Mouse (Mus musculus) heart, postnatal 10 days (tissue): Measurements from ENCODE around the gene Prkn. TPM values are rescaled to one million over a fixed set of nuclear protein-coding genes. Genes with fewer than 3 reads are reported as not detected.
A peak's percentile ranks its signal among the peaks of the same experiment; 100 is the strongest.

ENCODE experiments used
- DNase-seq, 2 experiments: peaks; one replicate each; pipeline ENCODE4 v3.0.0; 2021
- intact Hi-C: fragments of 180-260 bp; cut with DNase I; formaldehyde crosslinking; loops from one replicate; pipeline ENCODE4 v1.15.1; 2025
- total RNA-seq, 2 experiments: library from RNA; stranded (reverse); gene quantifications; 2 replicates each; pipeline ENCODE4 v1.2.3; 2021

Prkn gene
- total RNA-seq, 2 experiments from 2014 or later: 9.1 to 11.0 TPM

DNA sequence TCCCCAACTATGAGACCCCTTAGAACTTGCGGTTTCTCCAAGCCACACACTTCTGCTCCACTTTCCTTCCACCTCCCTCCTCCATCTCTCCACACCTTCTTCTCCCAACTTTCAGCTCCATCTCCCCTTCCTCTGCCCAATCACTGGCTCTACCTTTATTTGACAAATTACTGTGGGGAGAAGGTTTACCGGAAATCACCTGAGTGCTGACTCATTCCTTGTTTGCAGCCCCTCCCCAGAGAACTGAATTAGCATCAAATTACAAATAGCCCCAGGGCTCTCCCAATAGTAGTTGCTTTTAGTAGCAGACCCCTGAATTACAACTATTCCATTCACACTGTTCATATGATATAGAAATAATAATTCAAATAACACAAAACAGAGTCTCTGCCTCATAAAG lies 1036.1 kb downstream of the Prkn start:
- intact Hi-C loops: no loop called here
- no peak for DNase-seq

DNA sequence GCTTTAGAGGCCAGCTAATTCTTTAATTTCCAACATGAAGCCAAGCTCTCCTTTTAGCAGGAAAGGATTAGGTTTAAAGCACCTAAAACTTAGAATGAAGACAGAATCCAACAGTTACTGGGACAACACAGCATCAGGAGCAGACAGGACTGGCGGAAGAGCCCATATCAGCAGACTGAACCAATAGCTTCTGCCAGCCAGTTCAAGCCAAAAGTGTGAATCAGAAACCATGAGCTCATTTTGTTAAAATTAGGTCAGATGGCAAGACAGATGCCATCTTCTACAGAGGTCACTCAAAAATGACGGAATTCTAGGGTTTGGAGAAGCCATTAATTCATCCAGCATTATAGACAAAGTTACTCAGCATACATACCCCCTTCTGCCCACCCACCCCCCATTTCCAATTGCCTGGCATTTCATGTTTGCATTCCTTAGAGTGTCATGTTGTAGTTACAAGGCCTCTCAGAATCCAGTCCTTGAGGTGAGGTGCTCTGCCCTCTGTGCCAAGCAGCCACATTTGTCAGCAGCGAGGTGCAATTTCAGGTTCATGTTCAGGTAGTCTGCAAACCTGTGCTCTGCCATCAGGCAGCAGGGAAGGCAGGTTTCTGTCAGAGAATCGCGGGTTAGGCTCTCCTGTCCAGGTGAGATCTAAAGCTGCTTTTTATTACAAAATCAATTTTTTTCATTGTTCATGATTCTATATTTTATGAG lies 1041.1 kb downstream of the Prkn start:
- DNase-seq: no peak
- intact Hi-C loops: no loop called here

DNA sequence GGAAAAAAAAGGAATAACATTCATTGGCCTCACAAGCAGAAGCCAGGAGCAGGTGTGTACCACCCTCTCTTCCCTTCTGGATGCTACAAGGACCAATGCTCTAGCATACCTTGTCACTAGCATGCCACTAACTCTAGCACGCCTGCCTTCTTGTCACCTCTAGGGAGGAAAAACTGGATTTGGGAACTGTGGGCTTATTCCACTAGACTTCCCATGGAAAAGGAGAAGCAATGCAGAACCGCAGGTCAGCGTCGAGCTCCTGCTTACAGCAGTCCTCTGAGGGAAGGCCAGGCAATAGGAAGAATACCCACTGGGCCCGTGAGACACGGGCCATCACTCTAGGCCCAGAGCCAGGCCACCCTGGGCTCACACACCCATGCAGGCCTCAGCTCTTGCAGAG lies 1045.4 kb downstream of the Prkn start:
- DNase-seq: no peak
- intact Hi-C loops: no loop called here

DNA sequence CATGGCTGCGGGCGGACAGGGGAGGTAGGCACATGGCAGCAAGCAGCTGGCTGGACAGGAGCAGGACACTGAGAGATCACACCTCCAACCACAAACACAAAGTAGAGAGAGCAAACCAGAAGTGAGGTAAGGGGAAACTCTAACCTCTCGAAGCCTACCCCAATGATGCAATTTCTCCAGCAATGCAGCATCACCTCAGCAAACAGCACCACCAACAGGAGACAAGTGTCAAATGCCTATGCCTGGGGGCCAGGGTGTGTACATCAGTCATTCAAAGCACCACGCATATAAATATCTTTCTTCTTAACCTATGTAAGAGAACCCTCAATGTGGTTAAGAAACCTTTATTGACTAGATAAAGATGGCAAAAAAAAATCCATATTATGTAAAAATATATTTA lies 1046.8 kb downstream of the Prkn start:
- DNase-seq: no peak
- intact Hi-C loops: no loop called here

DNA sequence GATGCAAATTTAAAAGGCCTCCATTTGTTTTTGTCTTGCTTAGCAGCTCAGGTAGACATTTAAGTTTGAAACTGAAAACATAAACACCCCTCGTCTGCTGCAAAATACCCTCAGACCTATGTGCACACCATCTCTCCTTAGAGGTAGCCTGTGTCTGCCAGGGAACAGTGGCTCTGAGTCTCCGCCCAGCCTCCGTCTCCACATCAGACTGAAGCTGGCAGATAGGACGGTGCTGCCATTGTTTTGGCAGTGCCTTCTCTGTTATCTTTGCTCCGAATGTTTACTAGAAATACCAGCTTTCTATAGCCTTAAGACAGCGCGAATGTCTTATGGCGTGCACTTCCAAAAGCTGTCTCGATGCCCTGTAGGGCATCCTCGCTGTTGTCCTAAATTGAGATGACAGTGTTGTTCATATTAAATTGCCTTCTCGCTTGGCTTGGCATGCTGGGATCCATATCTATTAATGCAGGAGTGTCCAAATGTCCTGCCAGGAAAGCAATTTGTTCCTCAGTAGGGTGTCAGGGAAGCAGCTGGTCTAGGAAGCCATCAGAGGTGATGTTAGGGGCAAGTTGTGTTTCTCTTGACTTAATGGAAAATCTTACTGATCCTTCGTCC lies 1047.5 kb downstream of the Prkn start:
- no peak for DNase-seq
- intact Hi-C loops: no loop called here

DNA sequence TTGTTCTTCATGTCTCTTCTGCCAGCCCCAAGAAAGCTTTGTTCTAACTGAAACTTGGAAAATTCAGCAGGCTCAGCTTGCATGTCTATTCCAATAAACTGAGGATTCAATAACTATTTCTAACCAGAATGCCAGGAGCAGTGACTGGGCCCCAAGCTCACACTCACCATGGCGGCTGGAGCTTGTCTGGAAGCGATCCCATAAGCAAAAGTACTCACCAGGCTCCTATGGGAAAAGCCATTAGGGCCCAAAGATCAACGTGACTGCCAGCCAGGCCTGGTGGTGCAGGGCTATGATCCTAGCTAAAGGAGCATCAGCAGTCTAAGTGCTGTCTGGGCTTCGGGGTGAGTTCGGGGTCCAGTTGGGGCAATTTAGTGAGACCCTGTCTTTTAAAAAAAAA lies 1048.6 kb downstream of the Prkn start:
- intact Hi-C loops: no loop called here
- no peak for DNase-seq

DNA sequence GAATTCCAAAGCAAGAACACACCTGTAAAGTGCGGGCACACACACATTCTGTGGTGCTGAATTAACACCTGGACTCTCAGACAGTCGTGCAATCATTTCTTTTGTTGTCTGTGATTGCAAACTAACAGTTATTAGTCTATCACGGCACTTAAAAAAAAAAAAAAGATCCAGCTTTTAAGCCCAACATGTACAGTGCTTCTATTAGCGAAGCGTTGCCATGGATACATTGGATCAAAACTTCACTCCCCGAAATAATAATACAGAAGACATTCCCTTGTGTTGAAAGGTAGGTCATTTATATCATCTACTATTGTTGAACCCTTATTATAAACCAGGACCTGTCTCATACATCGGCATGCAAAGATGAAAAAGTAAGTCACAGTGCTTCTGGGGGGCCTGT lies 1060.1 kb downstream of the Prkn start:
- no peak for DNase-seq
- intact Hi-C loops: no loop called here

DNA sequence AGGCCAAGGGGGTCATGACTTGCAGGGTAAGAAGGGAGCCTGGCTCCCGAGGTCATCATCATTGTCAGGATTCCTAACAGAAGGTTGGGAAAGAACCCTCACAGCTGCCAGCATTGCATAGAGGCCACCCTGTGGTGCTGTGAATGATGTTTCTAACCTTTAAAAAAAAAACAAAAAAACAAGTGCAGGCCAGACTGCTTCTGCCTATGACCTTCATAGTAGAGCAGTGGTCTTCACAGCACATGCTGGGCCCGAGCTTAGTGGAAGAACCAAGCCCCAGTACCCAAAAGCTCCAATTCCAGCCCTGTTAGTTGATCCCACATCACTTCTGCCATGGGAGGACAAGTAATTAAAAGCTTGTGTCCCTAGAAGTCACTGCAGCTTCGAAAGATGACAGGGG lies 1061.5 kb downstream of the Prkn start:
- no peak for DNase-seq
- intact Hi-C loops: no loop called here

DNA sequence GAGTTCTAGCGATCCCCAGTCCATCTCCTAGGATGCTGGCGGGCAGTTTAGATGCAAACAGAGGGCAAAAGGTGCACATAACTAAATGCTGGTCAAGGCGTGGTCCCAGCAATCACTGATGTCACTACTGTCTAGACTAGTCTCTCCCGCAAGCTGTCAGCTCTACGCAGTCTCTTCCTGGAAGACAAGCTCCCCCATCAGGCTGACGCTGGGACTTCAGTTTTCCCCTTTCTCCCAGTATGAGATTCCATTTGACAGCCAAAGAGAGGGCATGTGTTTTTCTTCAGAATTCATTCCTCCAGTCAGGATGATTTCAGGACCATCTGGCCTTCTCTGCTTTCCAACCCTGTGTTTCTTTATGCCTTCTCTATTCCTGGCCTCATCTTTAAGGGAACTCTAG lies 1062.8 kb downstream of the Prkn start:
- DNase-seq: peak in 1 of 2 experiments; percentile 20
- intact Hi-C loops: no loop called here

DNA sequence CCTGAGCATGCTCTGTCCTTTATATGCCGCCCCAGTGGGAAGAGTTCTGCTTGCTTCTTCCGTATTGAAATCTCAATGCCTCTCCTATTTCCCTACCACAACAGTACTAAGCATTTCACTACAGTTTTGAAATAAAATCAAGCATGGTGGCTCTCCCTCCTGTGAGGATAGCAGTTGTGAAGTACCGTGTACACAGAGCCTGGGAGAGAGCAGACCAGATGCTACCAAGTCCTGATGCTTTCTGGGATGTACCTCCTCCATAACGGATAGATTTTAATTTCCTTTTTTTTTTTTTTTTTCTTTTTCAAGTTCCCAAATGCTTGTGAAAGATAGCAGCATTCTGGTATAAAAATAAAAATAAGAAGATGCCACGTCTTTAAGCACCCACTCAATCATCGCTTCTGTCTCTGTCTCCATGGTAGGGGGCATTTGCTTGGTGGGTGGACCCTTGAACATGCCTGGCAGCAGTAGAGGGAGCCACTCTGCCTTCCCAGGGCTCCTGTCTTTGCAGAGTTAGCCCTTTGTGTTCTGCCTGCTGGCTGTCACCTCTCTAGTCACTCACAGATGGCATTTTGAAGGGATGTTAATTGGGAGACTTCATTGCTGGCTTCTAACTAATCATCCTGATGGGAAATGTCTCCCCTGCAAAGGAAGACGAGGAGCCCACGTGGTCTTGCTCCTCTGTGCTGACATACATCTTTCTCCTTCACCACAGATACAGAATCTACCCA lies 1070.6 kb downstream of the Prkn start:
- DNase-seq: no peak
- intact Hi-C loops: no loop called here

DNA sequence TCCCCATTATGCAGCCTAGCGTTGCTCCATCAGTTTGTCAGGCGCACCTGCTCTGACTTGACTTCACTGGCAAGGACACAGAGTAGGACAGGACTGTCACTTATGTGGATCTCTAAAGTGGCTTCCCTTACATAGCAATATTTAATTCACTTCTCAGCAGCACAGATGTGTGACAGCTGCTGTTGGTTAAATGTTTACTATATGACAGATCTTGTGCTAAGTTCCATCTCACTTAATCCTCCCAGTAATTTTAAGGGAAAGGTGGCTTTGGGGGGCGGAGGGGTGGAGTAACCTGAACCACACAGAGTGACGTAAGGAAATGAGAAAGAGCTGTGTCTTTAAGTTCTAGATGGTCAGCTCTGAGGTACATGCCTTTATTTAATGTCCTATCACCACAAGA lies 1072.0 kb downstream of the Prkn start:
- no peak for DNase-seq
- intact Hi-C loops: no loop called here

DNA sequence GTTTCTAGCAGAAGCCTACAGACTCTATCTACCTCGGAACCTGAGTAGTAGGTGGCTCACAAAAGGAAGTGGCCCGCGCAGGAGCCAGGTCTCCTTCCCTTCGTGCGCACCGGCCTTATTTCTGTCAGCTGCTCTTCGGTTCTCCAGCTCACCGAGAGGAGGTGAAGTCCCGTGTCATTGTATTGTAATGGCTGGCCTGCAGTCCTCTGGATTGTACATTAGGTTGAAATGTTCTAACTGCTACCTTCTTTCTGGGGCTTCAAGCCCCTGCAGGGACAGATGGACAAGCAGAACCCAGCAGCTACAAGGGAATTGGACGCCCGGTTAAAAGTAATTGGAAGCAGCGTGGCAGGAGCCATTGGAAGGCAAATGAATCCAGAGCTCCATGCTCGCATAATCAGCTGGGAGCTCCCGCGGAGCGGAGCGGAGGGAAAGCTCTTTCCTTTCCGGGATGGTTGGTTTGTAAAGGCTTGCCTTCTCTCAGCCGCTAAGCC lies 1072.7 kb downstream of the Prkn start:
- intact Hi-C loops: no loop called here
- peak; percentile 19 to 31 for DNase-seq

DNA sequence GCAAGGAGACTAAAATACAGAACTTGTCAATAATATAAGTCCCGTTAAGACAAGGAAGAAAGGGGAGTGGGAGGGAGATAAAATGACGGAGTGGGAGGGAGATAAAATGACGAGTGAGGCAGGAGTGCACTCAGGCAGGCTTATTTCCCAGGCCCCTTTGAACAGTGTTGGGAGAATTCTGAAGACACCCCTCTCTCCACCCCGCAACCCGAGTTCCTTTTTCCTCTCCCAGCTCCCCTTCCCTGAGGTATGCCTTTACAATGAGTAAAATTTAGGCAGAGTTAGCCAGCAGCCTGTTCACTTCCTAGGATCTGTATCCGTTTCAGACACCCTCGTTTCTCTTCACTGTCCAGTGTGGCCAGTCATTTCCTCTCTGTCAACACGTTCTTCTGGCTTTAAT lies 1073.4 kb downstream of the Prkn start:
- intact Hi-C loops: no loop called here
- no peak for DNase-seq

DNA sequence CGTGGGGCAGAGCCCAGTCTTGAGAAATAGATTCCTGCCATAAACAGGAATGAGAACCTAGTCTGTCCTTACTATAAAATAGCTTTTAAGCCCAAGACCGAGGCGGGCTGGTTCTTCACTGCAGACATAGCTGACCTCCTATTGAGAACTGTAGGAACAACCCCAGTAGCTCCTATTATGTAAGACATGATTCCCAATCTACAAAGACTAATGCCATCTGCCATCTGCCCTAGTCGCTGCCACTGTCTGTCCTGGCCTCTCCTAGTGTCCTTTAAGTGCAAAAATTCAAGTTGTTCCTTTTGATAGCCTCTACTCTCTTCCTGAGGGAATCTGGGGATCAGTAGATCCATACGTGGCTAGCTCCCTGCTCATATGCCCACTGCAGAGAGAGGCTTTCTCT lies 1074.3 kb downstream of the Prkn start:
- intact Hi-C loops: no loop called here
- no peak for DNase-seq

DNA sequence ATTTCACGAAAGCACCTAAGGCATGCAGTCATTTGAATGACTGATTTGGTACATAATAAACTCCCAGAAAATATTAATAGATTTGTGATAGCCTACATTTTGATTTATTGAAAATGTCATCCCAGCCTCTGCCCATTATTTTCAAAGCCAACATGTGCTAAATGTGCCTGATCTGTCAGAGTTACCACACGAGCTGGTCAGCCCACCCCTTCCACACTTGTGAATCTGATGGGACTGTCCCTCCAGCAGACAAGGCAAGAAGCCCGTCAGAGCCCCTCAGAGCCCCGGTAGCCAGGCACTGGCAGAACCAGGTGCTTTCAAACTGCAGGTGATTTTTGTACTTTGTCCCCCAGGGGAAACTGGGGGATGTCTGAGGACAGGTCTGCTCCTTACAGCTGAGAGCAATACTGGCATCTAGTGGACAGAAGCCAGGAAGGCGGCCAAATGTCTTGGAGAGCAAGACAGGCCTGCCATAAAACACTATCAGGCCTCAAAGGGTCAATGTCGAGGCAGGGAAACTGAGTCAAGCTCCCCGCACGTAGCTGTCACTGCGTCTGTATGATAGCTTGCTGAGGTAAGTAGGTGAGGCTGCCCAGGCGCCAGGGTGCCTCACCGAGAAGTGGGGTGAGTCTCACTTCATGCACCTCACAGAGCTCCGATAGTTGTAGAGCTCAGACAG lies 1078.1 kb downstream of the Prkn start:
- DNase-seq: peak; percentile 6 to 8
- intact Hi-C loops: no loop called here

DNA sequence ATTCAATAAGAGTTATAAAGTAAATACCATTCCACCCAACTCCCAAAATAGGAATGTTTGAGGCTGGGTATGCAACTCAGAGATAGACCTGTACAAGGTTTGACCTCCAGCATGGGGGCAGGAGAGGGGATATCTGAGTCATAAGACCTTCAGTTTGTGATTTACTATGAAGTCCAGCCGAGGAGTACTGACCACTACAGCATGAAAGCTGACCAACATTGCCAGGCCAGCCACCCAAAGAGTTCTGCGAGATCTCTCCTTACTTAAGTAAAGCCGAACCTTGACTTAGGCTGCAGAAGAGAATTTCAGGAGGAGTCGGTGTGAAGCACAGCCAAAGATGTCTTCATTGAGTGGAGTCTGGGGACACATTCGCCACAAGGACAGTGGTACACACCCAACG lies 1079.4 kb downstream of the Prkn start:
- no peak for DNase-seq
- intact Hi-C loops: no loop called here

DNA sequence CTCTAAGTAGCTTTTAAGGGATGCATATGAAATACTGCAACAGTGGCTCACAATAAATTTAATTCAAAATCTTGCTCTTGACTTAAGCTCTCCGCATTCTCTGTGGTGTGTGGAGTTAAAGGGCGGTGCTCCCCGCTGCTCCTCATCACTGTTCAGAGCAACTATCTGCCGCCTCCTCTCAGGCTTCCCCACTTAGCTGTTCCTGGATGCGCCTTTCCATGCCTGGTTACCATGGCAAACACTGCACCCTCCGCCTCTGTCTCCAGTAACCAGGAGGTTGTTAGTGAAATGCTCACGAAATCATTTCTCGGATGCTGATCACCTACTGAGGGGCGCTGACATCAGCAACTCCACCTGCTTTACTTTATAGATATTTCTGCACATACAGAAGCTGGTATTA lies 1080.8 kb downstream of the Prkn start:
- intact Hi-C loops: no loop called here
- no peak for DNase-seq

DNA sequence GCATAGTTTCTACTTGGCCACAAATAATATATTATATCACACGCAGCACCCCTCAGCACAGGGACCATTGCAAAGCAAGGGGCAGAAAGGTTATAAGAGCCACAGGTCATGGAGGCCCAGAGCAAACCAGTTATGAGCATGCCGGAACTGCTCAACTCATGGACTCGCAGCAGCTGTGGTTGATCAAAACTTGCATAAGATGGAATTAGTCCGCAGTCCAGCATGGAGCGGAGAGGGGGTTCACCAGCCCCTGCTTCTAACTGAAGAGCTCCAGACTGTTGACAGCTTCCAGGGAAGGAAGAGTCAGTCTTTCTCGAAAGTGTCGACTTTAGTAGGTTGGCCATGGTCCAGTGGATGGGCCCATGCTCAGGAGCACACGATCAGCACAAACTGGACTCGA lies 1083.8 kb downstream of the Prkn start:
- no peak for DNase-seq
- intact Hi-C loops: no loop called here

DNA sequence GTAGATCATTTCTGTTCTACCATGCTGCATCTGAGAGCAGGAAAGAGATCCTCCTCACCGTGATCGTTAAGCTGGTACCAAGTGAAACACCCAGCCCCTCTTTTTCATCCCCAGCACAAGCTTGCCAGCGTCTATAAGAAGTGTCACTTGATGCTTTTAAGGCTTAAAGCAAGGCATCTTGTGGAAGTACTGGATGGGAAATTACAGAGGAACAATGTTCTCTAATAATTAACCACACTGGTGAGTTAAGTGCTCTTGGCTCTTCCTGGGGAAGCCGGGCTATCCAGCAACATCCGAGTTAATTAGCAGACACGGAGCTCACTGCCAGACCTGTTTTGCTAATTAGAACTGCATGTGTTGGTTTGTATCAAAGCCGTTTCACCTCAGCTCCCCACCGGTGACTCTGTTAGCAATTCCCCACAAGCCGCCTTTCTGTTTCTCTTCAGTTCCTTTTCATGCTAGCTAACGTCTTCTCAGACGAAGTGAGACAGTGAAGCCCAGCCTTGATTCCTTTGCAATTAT lies 1086.7 kb downstream of the Prkn start:
- peak in 1 of 2 experiments; percentile 4 for DNase-seq
- intact Hi-C loops: no loop called here

DNA sequence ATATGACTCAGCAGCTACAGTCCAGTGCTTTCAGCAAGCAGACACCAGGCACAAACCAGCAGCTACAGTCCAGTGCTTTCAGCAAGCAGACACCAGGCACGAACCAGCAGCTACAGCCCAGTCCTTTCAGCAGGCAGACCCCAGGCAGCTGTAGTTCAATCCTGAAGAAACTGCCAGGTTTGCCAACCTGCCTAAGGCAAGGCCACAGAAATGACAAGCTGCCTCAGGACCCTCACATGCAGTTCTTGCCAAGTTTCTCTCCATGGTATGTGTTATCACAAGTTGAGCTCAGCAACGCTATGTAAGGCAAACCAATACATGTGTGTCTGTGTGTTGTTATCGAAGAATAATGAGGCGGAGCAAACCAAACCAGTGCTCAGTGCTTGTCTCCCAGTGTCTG lies 1091.5 kb downstream of the Prkn start:
- no peak for DNase-seq
- intact Hi-C loops: no loop called here

DNA sequence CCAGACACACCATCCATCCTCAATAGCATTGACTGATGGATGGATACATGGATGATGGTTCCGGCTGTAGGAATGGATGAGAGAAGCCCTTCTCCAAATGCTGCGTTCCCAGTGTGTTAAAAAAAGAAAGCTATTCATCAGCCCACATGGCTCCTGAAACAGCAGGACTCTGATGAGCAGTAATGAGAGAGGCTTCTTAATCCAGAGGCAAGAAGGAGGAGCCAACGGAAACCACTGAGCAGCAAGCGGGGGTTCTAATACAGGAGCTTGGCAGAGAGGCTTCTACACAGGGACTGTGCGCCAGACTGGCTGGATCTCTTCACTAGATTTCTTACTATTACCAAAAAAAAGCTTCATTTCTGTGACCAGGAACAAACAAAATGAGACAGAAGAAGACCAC lies 1093.6 kb downstream of the Prkn start:
- intact Hi-C loops: no loop called here

More for the DNA sequence above, 1093.6 kb downstream of the Prkn start:
- DNase-seq: no peak
